Mouse (Mus musculus) lung, embryonic 14.5 days (tissue): ENCODE data around the gene Cd209g. TPM values are rescaled to one million over a fixed set of nuclear protein-coding genes. Genes with fewer than 3 reads are reported as not detected.

Experiments
- ATAC-seq: fragments of 200-750 bp; cut with Nextera tagmentation; 2 replicates; pipeline ENCODE4 v1.8.0; 2017; ENCODE audit warnings: mild to moderate bottlenecking, moderate TSS enrichment, moderate library complexity; ENCODE audit not compliant: insufficient read depth
- DNase-seq: peaks from one replicate; pipeline ENCODE4 v3.0.0-alpha.2; 2015
- H3K27ac ChIP-seq: fragments of 300-500 bp; sonication (generic); 2 replicates; pipeline ENCODE4 v1.5.1; 2014; ENCODE audit warnings: low read depth, mild to moderate bottlenecking, moderate library complexity
- H3K27me3 ChIP-seq: fragments of 300-500 bp; sonication (generic); 2 replicates; pipeline ENCODE4 v1.6.1; 2014; ENCODE audit warnings: low read length, control low read depth; ENCODE audit not compliant: insufficient read depth
- H3K36me3 ChIP-seq: fragments of 300-500 bp; sonication (generic); 2 replicates; pipeline ENCODE4 v1.6.1; 2014; ENCODE audit warnings: control low read depth; ENCODE audit not compliant: insufficient read depth
- H3K4me1 ChIP-seq: fragments of 300-500 bp; sonication (generic); 2 replicates; pipeline ENCODE4 v1.6.1; 2014; ENCODE audit warnings: antibody characterized with exemption, control low read depth; ENCODE audit not compliant: insufficient read depth
- H3K4me2 ChIP-seq: fragments of 300-500 bp; sonication (generic); 2 replicates; pipeline ENCODE4 v1.6.1; 2014; ENCODE audit warnings: mild to moderate bottlenecking
- H3K4me3 ChIP-seq: fragments of 300-500 bp; sonication (generic); 2 replicates; pipeline ENCODE4 v1.5.1; 2014; ENCODE audit warnings: low read depth, low read length
- H3K9ac ChIP-seq: fragments of 300-500 bp; sonication (generic); 2 replicates; pipeline ENCODE4 v1.6.1; 2014
- H3K9me3 ChIP-seq: fragments of 300-500 bp; sonication (generic); 2 replicates; pipeline ENCODE4 v1.6.1; 2016; ENCODE audit warnings: low read depth, low read length, control low read depth
- CTCF ChIP-seq: IDR thresholded peaks from 2 replicates; pipeline ENCODE4 v1.5.1; 2016; ENCODE audit warnings: antibody characterized with exemption, low read depth
- WGBS: fragments of 180-500 bp; shearing (Covaris S2); extraction: QIAGEN DNeasy Blood & Tissue Kit; methylation state at CpG from one replicate; pipeline ENCODE4 v1.1.7; 2014; 5-methylcytosine and 5-hydroxymethylcytosine counted together
- polyA plus RNA-seq: library from polyadenylated mRNA; unstranded; fragments of >200 nt; fragmentation: Nextera tagmentation; extraction: Ambion mirVana; gene quantifications from 2 replicates; pipeline ENCODE4 v1.2.1, GENCODE M21; 2014

Gene Cd209g
- polyA plus RNA-seq, 1 experiment from 2014 or later, result not detected

GRCm38 (mm10) chr8:4154878-4155277 is 21.0 kb downstream of the Cd209g start:
- H3K4me3 ChIP-seq, result no peak overlapping the region
- no peak; the same call in 1 of the 2 replicates for ATAC-seq
- no peak for DNase-seq
- no peaks in the 10 kb centered on the region for H3K36me3 ChIP-seq
- no peak overlapping the region for H3K9ac ChIP-seq
- no peaks in the 10 kb centered on the region for H3K9me3 ChIP-seq
- no peaks in the 10 kb centered on the region for H3K27me3 ChIP-seq
- no peak overlapping the region for H3K4me2 ChIP-seq
- H3K27ac ChIP-seq, result no peak overlapping the region
- H3K4me1 ChIP-seq, result no peaks in the 10 kb centered on the region
- no peak for TF ChIP-seq CTCF

- no peak for ATAC-seq
- no peak overlapping the region for H3K9ac ChIP-seq
- H3K27ac ChIP-seq, result no peak overlapping the region
- DNase-seq, result no peak
- H3K4me2 ChIP-seq, result no peak overlapping the region
- H3K9me3 ChIP-seq, result no peaks in the 10 kb centered on the region
- 0 out of 2 replicates have a peak, but pooled peaks cover 4% of the 10 kb centered on the region for H3K4me1 ChIP-seq
- no peak for TF ChIP-seq CTCF
- H3K36me3 ChIP-seq, result no peaks in the 10 kb centered on the region
- H3K27me3 ChIP-seq, result no peaks in the 10 kb centered on the region
- WGBS, result 46% methylated on average over 4 of the region's 4 CpGs
- H3K4me3 ChIP-seq, result no peak overlapping the region
Measured at GRCm38 (mm10) chr8:4162786-4163185, 28.9 kb downstream of the Cd209g start.

- H3K4me2 ChIP-seq, result peak overlapping the region; percentile 63
- TF ChIP-seq CTCF, result no peak
- no peaks in the 10 kb centered on the region for H3K27me3 ChIP-seq
- H3K9me3 ChIP-seq, result no peaks in the 10 kb centered on the region
- H3K4me1 ChIP-seq, result 0 out of 2 replicates have a peak, but pooled peaks cover 4% of the 10 kb centered on the region
- 7% methylated on average over 13 of the region's 13 CpGs for WGBS
- 0 out of 2 replicates have a peak overlapping the region, but pooled peaks have one; percentile 38 for H3K27ac ChIP-seq
- H3K9ac ChIP-seq, result peak overlapping the region; percentile 50
- no peaks in the 10 kb centered on the region for H3K36me3 ChIP-seq
- H3K4me3 ChIP-seq, result peak overlapping the region; percentile 83
- ATAC-seq (no peak), DNase-seq (peak; percentile 5)
Measured at GRCm38 (mm10) chr8:4165176-4165851, 31.4 kb downstream of the Cd209g start.

- H3K4me2 ChIP-seq, result peak within 1 kb of the TSS; percentile 75
- H3K27ac ChIP-seq, result 0 out of 2 replicates have a peak within 1 kb of the TSS, but pooled peaks have one; percentile 38
- H3K4me3 ChIP-seq, result peak within 1 kb of the TSS; percentile 83
- under 1% methylated on average over 51 of the region's 51 CpGs for WGBS
- TF ChIP-seq CTCF, result no peak
- H3K9ac ChIP-seq, result peak within 1 kb of the TSS; percentile 80
- H3K36me3 ChIP-seq, result no peaks in the 10 kb centered on the region
- DNase-seq (peak; percentile 99), ATAC-seq (peak; percentile 98)
- H3K27me3 ChIP-seq, result no peaks in the 10 kb centered on the region
- H3K9me3 ChIP-seq, result no peaks in the 10 kb centered on the region
- H3K4me1 ChIP-seq, result 0 out of 2 replicates have a peak, but pooled peaks cover 4% of the 10 kb centered on the region
Measured at GRCm38 (mm10) chr8:4165852-4166751, 32.2 kb downstream of the Cd209g start, which contains the start of gene Evi5l. Evi5l (plus strand) TSS chr8:4166567.

- H3K4me3 ChIP-seq, result peak overlapping the region; percentile 83
- H3K27ac ChIP-seq, result no peak overlapping the region
- TF ChIP-seq CTCF, result no peak
- peak; percentile 3 for DNase-seq
- ATAC-seq, result 0 out of 2 replicates have a peak, but pooled peaks have one; percentile 0
- WGBS, result 8% methylated on average over 10 of the region's 10 CpGs
- H3K4me2 ChIP-seq, result peak overlapping the region; percentile 75
- H3K4me1 ChIP-seq, result 0 out of 2 replicates have a peak, but pooled peaks cover 4% of the 10 kb centered on the region
- H3K27me3 ChIP-seq, result no peaks in the 10 kb centered on the region
- no peaks in the 10 kb centered on the region for H3K36me3 ChIP-seq
- peak overlapping the region; percentile 80 for H3K9ac ChIP-seq
- H3K9me3 ChIP-seq, result no peaks in the 10 kb centered on the region
Measured at GRCm38 (mm10) chr8:4166881-4167525, 33.1 kb downstream of the Cd209g start.

GRCm38 (mm10) chr8:4167918-4168317 is 34.0 kb downstream of the Cd209g start:
- no peak for TF ChIP-seq CTCF
- Histone ChIP-seq H3K27ac (no peak overlapping the region), H3K4me3 (no peak overlapping the region), H3K9me3 (no peaks in the 10 kb centered on the region), H3K4me2 (no peak overlapping the region), H3K36me3 (no peaks in the 10 kb centered on the region), H3K4me1 (0 out of 2 replicates have a peak, but pooled peaks cover 4% of the 10 kb centered on the region), H3K9ac (no peak overlapping the region), H3K27me3 (no peaks in the 10 kb centered on the region)
- ATAC-seq (no peak), DNase-seq (no peak)
- WGBS, result 89% methylated on average over 1 of the region's 1 CpGs

- no peaks in the 10 kb centered on the region for H3K4me1 ChIP-seq
- 69% methylated on average over 3 of the region's 3 CpGs for WGBS
- DNase-seq (no peak), ATAC-seq (no peak)
- H3K36me3 ChIP-seq, result no peaks in the 10 kb centered on the region
- no peak overlapping the region for H3K27ac ChIP-seq
- no peaks in the 10 kb centered on the region for H3K9me3 ChIP-seq
- TF ChIP-seq CTCF, result no peak
- no peak overlapping the region for H3K9ac ChIP-seq
- no peak overlapping the region for H3K4me2 ChIP-seq
- no peaks in the 10 kb centered on the region for H3K27me3 ChIP-seq
- H3K4me3 ChIP-seq, result no peak overlapping the region
Measured at GRCm38 (mm10) chr8:4172486-4172885, 38.6 kb downstream of the Cd209g start.
